In the genomic region with DNA sequence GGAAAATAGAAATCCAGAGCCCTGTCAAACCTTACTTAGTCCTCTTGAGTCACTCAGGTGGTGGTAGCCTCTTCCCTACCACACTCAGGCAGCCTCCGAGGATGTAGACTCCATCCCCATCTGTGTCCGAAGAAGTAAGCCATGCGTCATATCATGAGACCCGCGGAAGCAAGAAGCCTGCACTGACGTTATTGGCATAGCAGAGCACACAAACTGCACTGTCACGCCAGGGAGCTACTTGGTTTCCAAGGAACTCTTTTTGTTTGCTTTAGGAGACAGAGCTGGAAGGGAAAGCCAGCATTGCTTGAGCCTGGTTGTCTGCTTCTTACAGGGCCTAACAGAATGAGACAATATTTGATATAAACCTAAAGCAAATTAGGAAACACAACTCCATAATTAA, we compare ENCODE assay signal across 18 mouse cellular contexts.
DNase-seq lines count a peak whose midpoint lies in the region; ATAC-seq lines count a peak whose summit lies in the region.
"Had no signal": no experiment of that assay in that cellular context is flagged by ENCODE, and none has a peak within 500 bp of the region (broad histone marks: within the 10 kb centered on the region; RNA-seq: fewer than 3 reads in every experiment).

No protein-coding gene starts in this region.

- H3K4me3 ChIP-seq in embryonic facial prominence, embryonic 14.5 days (ENCODE audit: low read depth, low read length): no peak overlapping the region
- no peak overlapping the region for H3K4me3 ChIP-seq in embryonic facial prominence, embryonic 10.5 days
- no peak overlapping the region for H3K4me3 ChIP-seq in hindbrain, embryonic 16.5 days (ENCODE audit: low read length)
- H3K4me3 ChIP-seq in hindbrain, embryonic 11.5 days (ENCODE audit: low read depth, low read length): no peak overlapping the region
- H3K4me3 ChIP-seq: embryonic facial prominence, embryonic 13.5 days; hindbrain, embryonic 12.5 days; limb, embryonic 13.5 days; liver, embryonic 15.5 days; midbrain, embryonic 12.5 days had no signal

- no peaks in the 10 kb centered on the region for H3K27me3 ChIP-seq in embryonic facial prominence, embryonic 14.5 days (replicated peaks; ENCODE audit: control insufficient read depth, insufficient read depth, low read length)
- H3K27me3 ChIP-seq in embryonic facial prominence, embryonic 10.5 days (replicated peaks; ENCODE audit: low read depth, poor library complexity, severe bottlenecking): no peaks in the 10 kb centered on the region
- no peaks in the 10 kb centered on the region for H3K27me3 ChIP-seq in hindbrain, embryonic 16.5 days (replicated peaks; ENCODE audit: control insufficient read depth, insufficient read depth, low read length)
- H3K27me3 ChIP-seq in hindbrain, embryonic 11.5 days (ENCODE audit: control insufficient read depth, insufficient read depth, low read length): no peaks in the 10 kb centered on the region
- H3K27me3 ChIP-seq: CH12.LX; embryonic facial prominence, embryonic 13.5 days; hindbrain, embryonic 12.5 days; limb, embryonic 13.5 days; liver, embryonic 15.5 days; midbrain, embryonic 12.5 days had no signal

- H3K9me3 ChIP-seq in embryonic facial prominence, embryonic 14.5 days (ENCODE audit: control insufficient read depth, low read length): no peaks in the 10 kb centered on the region
- H3K9me3 ChIP-seq in embryonic facial prominence, embryonic 10.5 days: no peaks in the 10 kb centered on the region
- H3K9me3 ChIP-seq in hindbrain, embryonic 16.5 days (ENCODE audit: control insufficient read depth, low read length): no peaks in the 10 kb centered on the region
- H3K9me3 ChIP-seq in hindbrain, embryonic 11.5 days (ENCODE audit: control insufficient read depth, low read length): no peaks in the 10 kb centered on the region
- H3K9me3 ChIP-seq: embryonic facial prominence, embryonic 13.5 days; hindbrain, embryonic 12.5 days; limb, embryonic 13.5 days; liver, embryonic 15.5 days; midbrain, embryonic 12.5 days had no signal

- 0 out of 2 replicates have a peak, but pooled peaks cover 6% of the 10 kb centered on the region for H3K4me1 ChIP-seq in embryonic facial prominence, embryonic 14.5 days (ENCODE audit: control insufficient read depth, insufficient read depth, low read length)
- H3K4me1 ChIP-seq in embryonic facial prominence, embryonic 10.5 days: no peaks in the 10 kb centered on the region
- H3K4me1 ChIP-seq in hindbrain, embryonic 16.5 days (ENCODE audit: control insufficient read depth, insufficient read depth, low read depth, low read length): no peaks in the 10 kb centered on the region
- no peaks in the 10 kb centered on the region for H3K4me1 ChIP-seq in hindbrain, embryonic 11.5 days (replicated peaks; ENCODE audit: control insufficient read depth, insufficient read depth, low read length)
- H3K4me1 ChIP-seq: embryonic facial prominence, embryonic 13.5 days; hindbrain, embryonic 12.5 days; limb, embryonic 13.5 days; liver, embryonic 15.5 days; midbrain, embryonic 12.5 days had no signal

- DNase-seq in embryonic facial prominence, embryonic 14.5 days (ENCODE audit: low spot score): peak; percentile 12
- DNase-seq in embryonic facial prominence, embryonic 10.5 days (ENCODE audit: low spot score): no peak
- DNase-seq in hindbrain, embryonic 11.5 days (ENCODE audit: low spot score): no peak
- DNase-seq in right cerebral cortex, adult 2 months (ENCODE audit: low spot score in 2 of 2): peak; percentile 29 to 33
- no peak for DNase-seq in right cerebral cortex, postnatal 25 days
- no peak for DNase-seq in spleen, adult 18-20 months
- DNase-seq: adrenal gland, adult 2 months; cerebellum, adult 11-12 months; thymus, postnatal 14 days had no signal

- no peak overlapping the region for H3K27ac ChIP-seq in embryonic facial prominence, embryonic 14.5 days (replicated peaks; ENCODE audit: low read depth, low read length)
- no peak overlapping the region for H3K27ac ChIP-seq in embryonic facial prominence, embryonic 10.5 days (replicated peaks)
- H3K27ac ChIP-seq in hindbrain, embryonic 16.5 days (ENCODE audit: low read depth, low read length): no peak overlapping the region
- H3K27ac ChIP-seq in hindbrain, embryonic 11.5 days (ENCODE audit: low read depth, low read length): no peak overlapping the region
- H3K27ac ChIP-seq: embryonic facial prominence, embryonic 13.5 days; hindbrain, embryonic 12.5 days; kidney, postnatal 0 days; limb, embryonic 13.5 days; liver, embryonic 15.5 days; midbrain, embryonic 12.5 days had no signal

- no peak overlapping the region for H3K9ac ChIP-seq in embryonic facial prominence, embryonic 14.5 days (ENCODE audit: low read depth, low read length)
- H3K9ac ChIP-seq in hindbrain, embryonic 16.5 days (ENCODE audit: low read depth, low read length): no peak overlapping the region
- no peak overlapping the region for H3K9ac ChIP-seq in hindbrain, embryonic 11.5 days (ENCODE audit: low read depth, low read length)
- H3K9ac ChIP-seq: embryonic facial prominence, embryonic 13.5 days; hindbrain, embryonic 12.5 days; limb, embryonic 13.5 days; liver, embryonic 15.5 days; midbrain, embryonic 12.5 days had no signal

- H3K36me3 ChIP-seq in embryonic facial prominence, embryonic 14.5 days (ENCODE audit: control insufficient read depth, insufficient read depth, low read length): no peaks in the 10 kb centered on the region
- H3K36me3 ChIP-seq in embryonic facial prominence, embryonic 10.5 days (replicated peaks): no peaks in the 10 kb centered on the region
- H3K36me3 ChIP-seq in hindbrain, embryonic 16.5 days (ENCODE audit: control insufficient read depth, insufficient read depth, low read length): no peaks in the 10 kb centered on the region
- no peaks in the 10 kb centered on the region for H3K36me3 ChIP-seq in hindbrain, embryonic 11.5 days (ENCODE audit: control insufficient read depth, insufficient read depth, low read length)
- H3K36me3 ChIP-seq: embryonic facial prominence, embryonic 13.5 days; hindbrain, embryonic 12.5 days; limb, embryonic 13.5 days; liver, embryonic 15.5 days; midbrain, embryonic 12.5 days had no signal

- no peak overlapping the region for H3K4me2 ChIP-seq in embryonic facial prominence, embryonic 14.5 days (ENCODE audit: low read depth, low read length)
- H3K4me2 ChIP-seq in hindbrain, embryonic 16.5 days (ENCODE audit: low read length): no peak overlapping the region
- H3K4me2 ChIP-seq in hindbrain, embryonic 11.5 days (replicated peaks; ENCODE audit: low read depth, low read length): no peak overlapping the region
- H3K4me2 ChIP-seq: embryonic facial prominence, embryonic 13.5 days; hindbrain, embryonic 12.5 days; limb, embryonic 13.5 days; liver, embryonic 15.5 days; midbrain, embryonic 12.5 days had no signal

- ATAC-seq in embryonic facial prominence, embryonic 14.5 days (ENCODE audit: low read depth): no peak
- ATAC-seq in hindbrain, embryonic 16.5 days: 0 out of 2 replicates have a peak, but pooled peaks have one; percentile 30
- no peak for ATAC-seq in hindbrain, embryonic 11.5 days (ENCODE audit: low FRiP score)
- ATAC-seq: intestine, postnatal 0 days had no signal

- WGBS in embryonic facial prominence, embryonic 14.5 days: 81% methylated on average over 7 of the region's 7 CpGs
- WGBS in embryonic facial prominence, embryonic 10.5 days: 91% methylated on average over 7 of the region's 7 CpGs
- 75% methylated on average over 7 of the region's 7 CpGs for WGBS in hindbrain, embryonic 16.5 days
- 89% methylated on average over 7 of the region's 7 CpGs for WGBS in hindbrain, embryonic 11.5 days

Comparison
In these comparisons a context has a peak if more than half of its experiments do, and no peak if none do; other contexts are left out.
1. DNase-seq: peak in embryonic facial prominence, embryonic 14.5 days (single experiment) and right cerebral cortex, adult 2 months (2 of 2); none in embryonic facial prominence, embryonic 10.5 days (single experiment), hindbrain, embryonic 11.5 days (single experiment), right cerebral cortex, postnatal 25 days (single experiment) and spleen, adult 18-20 months (0 of 2).